Mouse (Mus musculus): ENCODE results near the gene Gpatch3. TPM values are rescaled to one million over a fixed set of nuclear protein-coding genes. Genes with fewer than 3 reads are reported as not detected.

Gpatch3 gene
- polyA plus RNA-seq, 2 experiments = 8.0 to 8.1 TPM

DNA sequence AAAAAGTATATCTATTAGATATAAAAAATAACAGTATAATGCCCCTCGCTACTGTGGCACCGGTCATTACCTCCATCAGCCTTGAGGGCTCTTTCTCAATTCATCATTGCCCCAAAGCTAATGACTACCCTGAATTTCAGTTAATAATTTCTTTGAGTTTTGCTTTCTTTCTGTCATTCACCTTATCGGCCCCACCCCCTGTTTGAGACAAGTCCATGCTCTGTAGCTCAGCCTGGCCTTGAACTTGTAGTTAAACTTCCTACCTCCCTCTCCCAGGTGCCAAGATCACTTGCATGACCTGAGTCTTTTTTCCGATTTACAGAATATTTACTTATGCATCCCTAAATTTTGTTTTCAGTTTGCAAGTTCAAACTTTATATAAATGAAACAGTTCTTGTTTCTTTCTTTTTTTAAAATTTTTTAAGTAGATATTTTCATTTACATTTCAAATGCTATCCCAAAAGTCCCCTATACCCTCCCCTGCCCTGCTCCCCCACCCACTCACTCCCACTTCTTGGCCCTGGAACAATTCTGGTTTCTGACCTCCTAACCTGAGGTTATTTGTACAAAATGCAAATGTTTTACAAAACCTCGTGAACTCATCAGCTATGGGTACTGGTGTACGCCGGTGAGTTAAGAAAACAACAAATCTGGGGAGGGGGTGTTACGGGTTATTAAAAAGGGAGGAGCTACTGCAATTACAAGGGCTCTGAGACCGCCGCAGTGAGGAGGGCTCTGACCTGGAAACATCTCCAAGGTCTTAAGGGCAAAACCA lies 5.1 kb upstream of the Gpatch3 start:
- DNase-seq (ENCODE audit: low spot score) (no peak), ATAC-seq (ENCODE audit: low FRiP score, low read depth) (no peak)
- Histone ChIP-seq H3K9me3 (ENCODE audit: control insufficient read depth, low read length) (no peaks in the 10 kb centered on the region), H3K27ac (replicated peaks; ENCODE audit: low read depth, low read length) (no peak overlapping the region), H3K4me1 (ENCODE audit: control insufficient read depth, insufficient read depth, low read length) (no peaks in the 10 kb centered on the region), H3K36me3 (ENCODE audit: control insufficient read depth, insufficient read depth, low read length) (no peaks in the 10 kb centered on the region), H3K4me3 (replicated peaks; ENCODE audit: low read length) (no peak overlapping the region), H3K27me3 (ENCODE audit: control insufficient read depth, insufficient read depth, low read length) (no peaks in the 10 kb centered on the region), H3K4me2 (replicated peaks; ENCODE audit: low read depth, low read length, severe bottlenecking) (no peak overlapping the region), H3K9ac (ENCODE audit: low read depth, low read length, severe bottlenecking) (no peak overlapping the region)
- no peak for TF ChIP-seq POLR2A (IDR thresholded peaks at IDR 0.05; ENCODE audit: borderline replicate concordance, extremely low read depth, insufficient read depth, insufficient read length)
- WGBS = 80% methylated on average over 10 of the region's 10 CpGs

DNA sequence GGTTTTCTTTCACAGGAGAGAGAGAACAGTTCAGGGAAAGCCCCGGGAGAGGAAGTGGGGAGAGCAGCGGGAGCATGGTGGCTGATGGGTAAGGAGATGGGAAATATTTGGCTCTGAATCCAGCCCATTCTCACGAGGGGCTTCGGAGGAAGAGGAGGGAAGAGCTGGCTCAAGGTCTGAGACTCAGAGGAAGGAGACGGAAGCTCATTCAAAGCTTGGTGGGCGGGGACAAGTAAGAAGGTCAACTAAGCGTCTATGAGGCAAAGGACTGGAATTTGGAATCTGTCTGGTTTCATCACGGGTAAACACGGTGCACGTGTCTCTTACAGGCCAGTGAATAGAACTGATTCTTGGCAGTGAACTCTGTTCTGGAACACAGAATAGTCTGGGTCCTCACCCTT lies 4.5 kb upstream of the Gpatch3 start:
- H3K4me3 ChIP-seq (replicated peaks; ENCODE audit: low read length) = no peak overlapping the region
- no peak overlapping the region for H3K4me2 ChIP-seq (replicated peaks; ENCODE audit: low read depth, low read length, severe bottlenecking)
- no peak for ATAC-seq (ENCODE audit: low FRiP score, low read depth)
- no peak for DNase-seq (ENCODE audit: low spot score)
- no peaks in the 10 kb centered on the region for H3K4me1 ChIP-seq (ENCODE audit: control insufficient read depth, insufficient read depth, low read length)
- no peaks in the 10 kb centered on the region for H3K9me3 ChIP-seq (ENCODE audit: control insufficient read depth, low read length)
- WGBS = 54% methylated on average over 10 of the region's 10 CpGs
- TF ChIP-seq POLR2A (IDR thresholded peaks at IDR 0.05; ENCODE audit: borderline replicate concordance, extremely low read depth, insufficient read depth, insufficient read length) = no peak
- H3K27ac ChIP-seq (replicated peaks; ENCODE audit: low read depth, low read length) = no peak overlapping the region
- no peaks in the 10 kb centered on the region for H3K27me3 ChIP-seq (ENCODE audit: control insufficient read depth, insufficient read depth, low read length)
- H3K36me3 ChIP-seq (ENCODE audit: control insufficient read depth, insufficient read depth, low read length) = no peaks in the 10 kb centered on the region
- H3K9ac ChIP-seq (ENCODE audit: low read depth, low read length, severe bottlenecking) = no peak overlapping the region

DNA sequence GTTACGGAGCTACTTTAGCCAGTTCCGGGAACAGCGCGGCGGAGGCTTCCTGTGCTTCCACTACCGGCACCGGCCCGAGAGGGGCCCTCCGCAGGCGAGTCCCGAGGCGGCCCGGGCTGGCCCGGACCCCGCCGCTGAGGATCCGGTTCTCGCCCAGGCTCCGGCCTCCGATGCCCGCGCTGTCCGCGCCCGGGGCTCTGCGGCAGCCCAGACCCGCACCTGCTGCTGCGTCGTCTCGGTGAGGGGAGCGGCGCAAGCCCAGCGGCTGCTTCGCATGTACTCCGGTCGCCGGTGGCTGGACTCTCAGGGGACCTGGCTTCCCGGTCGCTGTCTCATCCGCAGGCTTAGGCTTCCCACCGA lies 278 bp downstream of the Gpatch3 start:
- Histone ChIP-seq H3K36me3 (ENCODE audit: control insufficient read depth, insufficient read depth, low read length) (peaks cover 19% of the 10 kb centered on the region), H3K9me3 (ENCODE audit: control insufficient read depth, low read length) (no peaks in the 10 kb centered on the region), H3K27me3 (ENCODE audit: control insufficient read depth, insufficient read depth, low read length) (no peaks in the 10 kb centered on the region), H3K4me3 (replicated peaks; ENCODE audit: low read length) (peak overlapping the region; percentile 94), H3K27ac (replicated peaks; ENCODE audit: low read depth, low read length) (peak overlapping the region; percentile 76; the same call in 1 of the 2 replicates), H3K4me2 (replicated peaks; ENCODE audit: low read depth, low read length, severe bottlenecking) (peak overlapping the region; percentile 90), H3K4me1 (ENCODE audit: control insufficient read depth, insufficient read depth, low read length) (peaks cover 5% of the 10 kb centered on the region), H3K9ac (ENCODE audit: low read depth, low read length, severe bottlenecking) (peak overlapping the region; percentile 86)
- no peak for TF ChIP-seq POLR2A (IDR thresholded peaks at IDR 0.05; ENCODE audit: borderline replicate concordance, extremely low read depth, insufficient read depth, insufficient read length)
- WGBS = under 1% methylated on average over 37 of the region's 41 CpGs
- DNase-seq (ENCODE audit: low spot score) (no peak), ATAC-seq (ENCODE audit: low FRiP score, low read depth) (peak; percentile 58; the same call in 1 of the 2 replicates)

DNA sequence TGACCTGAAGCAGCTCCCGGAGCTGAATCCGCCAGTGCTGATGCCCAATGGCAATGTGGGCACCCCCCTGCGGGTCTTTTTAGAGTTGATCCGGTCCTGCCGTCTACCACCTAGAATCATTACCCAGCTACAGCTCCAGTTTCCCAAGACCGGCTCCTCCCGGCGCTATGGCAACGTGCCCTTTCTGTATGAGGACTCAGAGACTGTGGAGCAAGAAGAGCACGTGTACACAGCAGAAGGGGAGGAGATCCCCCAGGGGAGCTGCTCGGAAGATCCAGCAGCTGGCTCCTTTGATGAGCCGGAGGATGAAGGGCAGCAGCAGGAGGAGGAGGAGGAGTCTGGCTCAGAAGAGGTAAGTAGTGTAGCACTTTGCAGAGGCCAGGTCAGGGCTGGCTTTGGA lies 3.4 kb downstream of the Gpatch3 start:
- no peak for TF ChIP-seq POLR2A (IDR thresholded peaks at IDR 0.05; ENCODE audit: borderline replicate concordance, extremely low read depth, insufficient read depth, insufficient read length)
- WGBS = 79% methylated on average over 12 of the region's 12 CpGs
- H3K27ac ChIP-seq (replicated peaks; ENCODE audit: low read depth, low read length) = no peak overlapping the region
- DNase-seq (ENCODE audit: low spot score) = no peak
- peaks cover 5% of the 10 kb centered on the region for H3K4me1 ChIP-seq (ENCODE audit: control insufficient read depth, insufficient read depth, low read length)
- H3K9me3 ChIP-seq (ENCODE audit: control insufficient read depth, low read length) = no peaks in the 10 kb centered on the region
- no peaks in the 10 kb centered on the region for H3K27me3 ChIP-seq (ENCODE audit: control insufficient read depth, insufficient read depth, low read length)
- no peak for ATAC-seq (ENCODE audit: low FRiP score, low read depth)
- H3K4me3 ChIP-seq (replicated peaks; ENCODE audit: low read length) = no peak overlapping the region
- H3K4me2 ChIP-seq (replicated peaks; ENCODE audit: low read depth, low read length, severe bottlenecking) = no peak overlapping the region
- peaks cover 45% of the 10 kb centered on the region for H3K36me3 ChIP-seq (ENCODE audit: control insufficient read depth, insufficient read depth, low read length)
- no peak overlapping the region for H3K9ac ChIP-seq (ENCODE audit: low read depth, low read length, severe bottlenecking)

DNA sequence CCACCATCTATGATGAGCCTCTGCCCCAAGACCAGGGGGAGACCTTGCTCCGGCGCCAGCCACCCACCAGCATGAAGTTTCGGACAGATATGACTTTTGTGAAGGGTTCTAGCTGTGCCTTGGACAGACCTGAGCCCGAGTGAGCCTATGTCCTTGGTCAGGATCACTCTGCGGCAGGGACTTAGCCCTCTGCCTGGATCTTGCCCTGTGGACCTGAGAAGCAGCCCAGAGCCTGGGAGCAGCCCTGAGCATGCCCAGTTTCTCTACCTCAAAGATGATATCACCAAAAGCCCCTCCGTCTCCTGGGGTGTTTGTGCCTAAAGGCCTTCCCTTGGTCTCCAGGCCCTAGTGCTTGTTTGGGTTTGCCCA lies 9.1 kb downstream of the Gpatch3 start:
- Histone ChIP-seq H3K36me3 (ENCODE audit: control insufficient read depth, insufficient read depth, low read length) (peaks cover 65% of the 10 kb centered on the region), H3K4me3 (replicated peaks; ENCODE audit: low read length) (peak overlapping the region; percentile 87), H3K9ac (ENCODE audit: low read depth, low read length, severe bottlenecking) (peak overlapping the region; percentile 65), H3K9me3 (ENCODE audit: control insufficient read depth, low read length) (no peaks in the 10 kb centered on the region), H3K4me2 (replicated peaks; ENCODE audit: low read depth, low read length, severe bottlenecking) (peak overlapping the region; percentile 95), H3K27ac (replicated peaks; ENCODE audit: low read depth, low read length) (peak overlapping the region; percentile 40; the same call in 1 of the 2 replicates), H3K27me3 (ENCODE audit: control insufficient read depth, insufficient read depth, low read length) (no peaks in the 10 kb centered on the region), H3K4me1 (ENCODE audit: control insufficient read depth, insufficient read depth, low read length) (no peaks in the 10 kb centered on the region)
- no peak for TF ChIP-seq POLR2A (IDR thresholded peaks at IDR 0.05; ENCODE audit: borderline replicate concordance, extremely low read depth, insufficient read depth, insufficient read length)
- DNase-seq (ENCODE audit: low spot score) = no peak
- 58% methylated on average over 6 of the region's 6 CpGs for WGBS
- ATAC-seq (ENCODE audit: low FRiP score, low read depth) = peak; percentile 28; the same call in 1 of the 2 replicates
